Mouse (Mus musculus) stomach, embryonic 16.5 days (tissue): ENCODE results near the gene Itga9. TPM values are rescaled to one million over a fixed set of nuclear protein-coding genes. Genes with fewer than 3 reads are reported as not detected.
A peak's percentile ranks its signal among the peaks of the same experiment; 100 is the strongest.

Experiments used
- ATAC-seq: fragments of 200-750 bp; cut with Nextera tagmentation; 2 replicates; pipeline ENCODE4 v1.8.0; 2017; ENCODE audit warnings: moderate number of reproducible peaks, moderate TSS enrichment; ENCODE audit not compliant: insufficient read depth, low FRiP score
- H3K27ac ChIP-seq: fragments of 300-500 bp; sonication (generic); 2 replicates; pipeline ENCODE4 v1.5.1; 2014; ENCODE audit warnings: low read length
- H3K27me3 ChIP-seq: fragments of 300-500 bp; sonication (generic); 2 replicates; pipeline ENCODE4 v1.6.1; 2014; ENCODE audit warnings: low read length, control low read depth, mixed read lengths; ENCODE audit not compliant: control insufficient read depth, insufficient read depth
- H3K36me3 ChIP-seq: fragments of 300-500 bp; sonication (generic); 2 replicates; pipeline ENCODE4 v1.6.1; 2014; ENCODE audit warnings: low read length; ENCODE audit not compliant: control insufficient read depth, insufficient read depth
- H3K4me1 ChIP-seq: fragments of 300-500 bp; sonication (generic); 2 replicates; pipeline ENCODE4 v1.6.1; 2014; ENCODE audit warnings: low read length, control low read depth, mixed read lengths; ENCODE audit not compliant: control insufficient read depth, insufficient read depth
- H3K4me2 ChIP-seq: fragments of 300-500 bp; sonication (generic); 2 replicates; pipeline ENCODE4 v1.6.1; 2014; ENCODE audit warnings: low read depth, low read length, mixed read lengths
- H3K4me3 ChIP-seq: fragments of 300-500 bp; sonication (generic); replicated peaks from 2 replicates; pipeline ENCODE4 v1.5.1; 2014; ENCODE audit warnings: mild to moderate bottlenecking, low read length
- H3K9ac ChIP-seq: fragments of 300-500 bp; sonication (generic); 2 replicates; pipeline ENCODE4 v1.6.1; 2014; ENCODE audit warnings: low read length
- H3K9me3 ChIP-seq: fragments of 300-500 bp; sonication (generic); replicated peaks from 2 replicates; pipeline ENCODE4 v1.6.1; 2016; ENCODE audit warnings: low read length, control low read depth; ENCODE audit not compliant: control insufficient read depth
- WGBS: fragments of 180-500 bp; shearing (Covaris S2); extraction: QIAGEN DNeasy Blood & Tissue Kit; methylation state at CpG from one replicate; pipeline ENCODE4 v1.1.7; 2014; 5-methylcytosine and 5-hydroxymethylcytosine counted together
- polyA plus RNA-seq: library from polyadenylated mRNA; unstranded; fragments of >200 nt; fragmentation: Nextera tagmentation; extraction: Ambion mirVana; gene quantifications from 2 replicates; pipeline ENCODE4 v1.2.1, GENCODE M21; 2015

The Itga9 gene
- polyA plus RNA-seq, 1 experiment from 2014 or later = 5.5 TPM

DNA sequence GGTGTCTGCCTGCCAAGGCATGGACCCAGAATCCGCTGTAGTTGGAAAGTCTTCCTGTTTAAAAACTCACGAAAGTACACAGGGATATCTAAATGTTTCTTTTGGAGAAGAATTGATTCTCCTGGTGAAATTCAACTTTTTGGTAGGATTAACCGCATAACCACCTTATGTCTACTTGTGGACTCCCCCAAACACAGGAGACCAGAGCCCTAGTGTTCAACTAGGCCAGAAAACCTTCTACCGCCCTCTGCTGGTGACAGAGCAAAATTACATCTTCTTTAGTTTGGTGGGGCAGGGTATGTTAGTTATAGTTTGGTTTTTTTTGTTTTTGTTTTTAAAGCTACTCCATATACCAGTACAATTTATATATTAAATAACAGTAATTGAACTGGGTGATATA is 264.6 kb downstream of the Itga9 start:
- WGBS = 51% methylated on average over 4 of the region's 4 CpGs
- H3K27ac ChIP-seq = no peak overlapping the region
- H3K4me3 ChIP-seq = no peak overlapping the region
- H3K9me3 ChIP-seq = no peaks in the 10 kb centered on the region
- H3K9ac ChIP-seq = no peak overlapping the region
- 0 out of 2 replicates have a peak, but pooled peaks cover 7% of the 10 kb centered on the region for H3K4me1 ChIP-seq
- no peak overlapping the region for H3K4me2 ChIP-seq
- peaks cover 11% of the 10 kb centered on the region; the same call in 1 of the 2 replicates for H3K36me3 ChIP-seq
- no peak for ATAC-seq
- H3K27me3 ChIP-seq = no peaks in the 10 kb centered on the region

- Histone ChIP-seq H3K4me3 (no peak overlapping the region), H3K9ac (no peak overlapping the region), H3K9me3 (no peaks in the 10 kb centered on the region), H3K4me1 (peaks cover 11% of the 10 kb centered on the region), H3K4me2 (no peak overlapping the region), H3K27ac (no peak overlapping the region), H3K36me3 (peaks cover 11% of the 10 kb centered on the region; the same call in 1 of the 2 replicates), H3K27me3 (no peaks in the 10 kb centered on the region)
- 56% methylated on average over 12 of the region's 12 CpGs for WGBS
- 0 out of 2 replicates have a peak, but pooled peaks have one; percentile 34 for ATAC-seq
These were observed 266.5 kb downstream of the Itga9 start for GRCm38 (mm10) chr9:118873031-118873430.

- no peak for ATAC-seq
- Histone ChIP-seq H3K9me3 (no peaks in the 10 kb centered on the region), H3K36me3 (0 out of 2 replicates have a peak, but pooled peaks cover 7% of the 10 kb centered on the region), H3K4me2 (no peak overlapping the region), H3K4me1 (peaks cover 11% of the 10 kb centered on the region), H3K27ac (no peak overlapping the region), H3K4me3 (no peak overlapping the region), H3K9ac (no peak overlapping the region), H3K27me3 (no peaks in the 10 kb centered on the region)
- 90% methylated on average over 3 of the region's 3 CpGs for WGBS
These were observed 267.1 kb downstream of the Itga9 start for GRCm38 (mm10) chr9:118873596-118873995.

DNA sequence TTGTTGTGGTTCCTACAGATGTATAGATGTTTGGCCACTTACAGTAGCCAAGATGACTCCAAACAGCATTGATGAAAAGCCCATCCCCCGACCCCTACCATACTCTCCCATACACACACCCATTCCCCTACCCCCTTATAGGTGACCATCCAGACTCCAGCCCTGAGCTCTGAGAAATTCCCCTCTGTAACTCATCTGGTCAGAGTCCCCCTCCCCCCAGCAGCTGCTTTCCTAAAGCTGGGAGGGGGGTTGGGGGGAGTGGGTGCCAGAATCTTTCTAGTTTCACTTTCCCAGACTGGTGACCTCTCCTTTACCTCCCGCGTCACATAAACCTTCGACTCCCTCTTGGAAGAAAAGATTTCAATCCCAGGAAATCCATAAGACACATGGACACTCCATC is 269.2 kb downstream of the Itga9 start:
- 46% methylated on average over 4 of the region's 4 CpGs for WGBS
- Histone ChIP-seq H3K9me3 (no peaks in the 10 kb centered on the region), H3K27ac (no peak overlapping the region), H3K4me1 (peaks cover 11% of the 10 kb centered on the region), H3K9ac (no peak overlapping the region), H3K27me3 (no peaks in the 10 kb centered on the region), H3K36me3 (0 out of 2 replicates have a peak, but pooled peaks cover 6% of the 10 kb centered on the region), H3K4me3 (no peak overlapping the region), H3K4me2 (no peak overlapping the region)
- ATAC-seq = no peak

DNA sequence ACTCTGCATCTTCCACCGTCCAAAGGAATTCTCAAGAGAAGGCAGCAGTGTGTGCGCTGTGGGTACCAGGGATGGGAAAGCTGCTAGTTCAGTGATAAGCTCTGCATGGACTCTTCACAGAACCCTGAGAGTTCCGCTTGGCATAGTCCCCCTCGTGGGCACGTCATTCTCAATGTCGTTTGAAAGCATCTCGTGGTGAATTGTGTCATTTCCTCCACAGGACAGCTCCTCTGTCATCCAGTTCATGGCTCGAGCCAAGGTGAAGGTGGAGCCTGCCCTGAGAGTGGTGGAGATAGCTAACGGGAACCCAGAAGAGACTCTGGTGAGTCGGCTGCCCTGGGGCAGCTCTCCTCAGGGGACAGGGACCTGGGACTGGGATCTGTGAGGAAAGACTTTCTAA is 270.4 kb downstream of the Itga9 start:
- peaks cover 11% of the 10 kb centered on the region for H3K4me1 ChIP-seq
- WGBS = 81% methylated on average over 10 of the region's 10 CpGs
- ATAC-seq = no peak
- H3K9me3 ChIP-seq = no peaks in the 10 kb centered on the region
- H3K36me3 ChIP-seq = 0 out of 2 replicates have a peak, but pooled peaks cover 6% of the 10 kb centered on the region
- peak overlapping the region; percentile 47; the same call in 1 of the 2 replicates for H3K27ac ChIP-seq
- H3K27me3 ChIP-seq = no peaks in the 10 kb centered on the region
- no peak overlapping the region for H3K4me3 ChIP-seq
- no peak overlapping the region for H3K9ac ChIP-seq
- no peak overlapping the region for H3K4me2 ChIP-seq

DNA sequence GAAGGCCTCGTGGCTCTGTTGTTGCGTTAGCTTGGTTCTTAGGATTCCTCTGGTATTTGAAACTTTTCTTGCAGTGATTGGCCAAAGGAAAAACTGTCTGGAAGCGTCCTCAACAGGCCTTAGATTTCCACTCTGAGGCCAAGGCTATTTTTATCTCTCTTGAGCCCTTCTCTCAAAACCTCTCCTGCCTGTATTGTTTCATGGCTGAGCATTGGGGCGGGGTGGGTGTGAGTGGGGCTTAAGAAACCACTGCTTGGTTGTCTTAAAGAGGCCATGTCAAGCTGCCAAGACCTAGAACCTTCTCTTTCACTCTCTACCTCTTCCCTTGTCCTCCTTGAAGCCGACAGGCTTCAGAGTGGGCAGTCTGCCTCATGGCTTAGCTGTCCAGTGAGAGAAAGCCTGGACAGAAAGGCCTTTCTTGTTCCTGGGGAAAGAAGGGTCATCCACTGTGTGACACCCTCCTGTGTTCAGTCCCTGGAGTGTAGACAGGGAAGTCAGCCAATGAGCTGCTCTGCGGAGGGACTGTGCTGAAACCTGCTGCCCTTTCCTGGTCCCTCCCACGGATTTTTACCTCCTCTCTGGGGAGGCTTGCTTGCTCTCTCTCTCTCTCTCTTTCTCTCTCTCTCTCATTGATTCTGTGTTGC is 271.0 kb downstream of the Itga9 start:
- peaks cover 11% of the 10 kb centered on the region for H3K4me1 ChIP-seq
- no peak overlapping the region for H3K4me2 ChIP-seq
- H3K4me3 ChIP-seq = no peak overlapping the region
- H3K36me3 ChIP-seq = 0 out of 2 replicates have a peak, but pooled peaks cover 6% of the 10 kb centered on the region
- H3K9ac ChIP-seq = no peak overlapping the region
- no peaks in the 10 kb centered on the region for H3K27me3 ChIP-seq
- H3K27ac ChIP-seq = peak overlapping the region; percentile 47; the same call in 1 of the 2 replicates
- ATAC-seq = no peak
- WGBS = 69% methylated on average over 7 of the region's 7 CpGs
- no peaks in the 10 kb centered on the region for H3K9me3 ChIP-seq

GRCm38 (mm10) chr9:118878596-118878995 is 272.1 kb downstream of the Itga9 start:
- H3K9me3 ChIP-seq = no peaks in the 10 kb centered on the region
- WGBS = 88% methylated on average over 11 of the region's 11 CpGs
- ATAC-seq = no peak
- no peaks in the 10 kb centered on the region for H3K27me3 ChIP-seq
- no peak overlapping the region for H3K4me3 ChIP-seq
- no peak overlapping the region for H3K4me2 ChIP-seq
- no peak overlapping the region for H3K27ac ChIP-seq
- H3K36me3 ChIP-seq = no peaks in the 10 kb centered on the region
- H3K4me1 ChIP-seq = peaks cover 11% of the 10 kb centered on the region
- H3K9ac ChIP-seq = no peak overlapping the region

- Histone ChIP-seq H3K4me2 (no peak overlapping the region), H3K9me3 (no peaks in the 10 kb centered on the region), H3K4me3 (no peak overlapping the region), H3K27me3 (no peaks in the 10 kb centered on the region), H3K27ac (no peak overlapping the region), H3K36me3 (no peaks in the 10 kb centered on the region), H3K4me1 (peaks cover 4% of the 10 kb centered on the region), H3K9ac (no peak overlapping the region)
- no peak for ATAC-seq
- 76% methylated on average over 7 of the region's 7 CpGs for WGBS
These were observed 274.9 kb downstream of the Itga9 start for GRCm38 (mm10) chr9:118881281-118881945.

GRCm38 (mm10) chr9:118881946-118882284 is 275.4 kb downstream of the Itga9 start:
- no peak overlapping the region for H3K4me2 ChIP-seq
- no peaks in the 10 kb centered on the region for H3K36me3 ChIP-seq
- no peaks in the 10 kb centered on the region for H3K9me3 ChIP-seq
- no peak overlapping the region for H3K27ac ChIP-seq
- no peaks in the 10 kb centered on the region for H3K27me3 ChIP-seq
- no peak overlapping the region for H3K4me3 ChIP-seq
- no peak for ATAC-seq
- peaks cover 4% of the 10 kb centered on the region for H3K4me1 ChIP-seq
- no peak overlapping the region for H3K9ac ChIP-seq
- WGBS = 77% methylated on average over 6 of the region's 6 CpGs
